Mouse (Mus musculus): ENCODE measurements around the gene Eda.

Gene Eda

GRCm38 (mm10) chrX:99975250-99975984 lies at the start of gene Eda:
Gene Eda (plus strand): TSS chrX:99975606.
- in situ Hi-C loops (cut with MboI; ENCODE audit: low sequenced_read_pairs), result no loop called here

- in situ Hi-C loops (cut with MboI; ENCODE audit: low sequenced_read_pairs), result no loop called here
Measured at GRCm38 (mm10) chrX:99961002-99961401, 14.4 kb upstream of the Eda start.

- in situ Hi-C loops (cut with MboI; ENCODE audit: low sequenced_read_pairs), result no loop called here
Measured at GRCm38 (mm10) chrX:99970111-99970510, 5.3 kb upstream of the Eda start.

DNA sequence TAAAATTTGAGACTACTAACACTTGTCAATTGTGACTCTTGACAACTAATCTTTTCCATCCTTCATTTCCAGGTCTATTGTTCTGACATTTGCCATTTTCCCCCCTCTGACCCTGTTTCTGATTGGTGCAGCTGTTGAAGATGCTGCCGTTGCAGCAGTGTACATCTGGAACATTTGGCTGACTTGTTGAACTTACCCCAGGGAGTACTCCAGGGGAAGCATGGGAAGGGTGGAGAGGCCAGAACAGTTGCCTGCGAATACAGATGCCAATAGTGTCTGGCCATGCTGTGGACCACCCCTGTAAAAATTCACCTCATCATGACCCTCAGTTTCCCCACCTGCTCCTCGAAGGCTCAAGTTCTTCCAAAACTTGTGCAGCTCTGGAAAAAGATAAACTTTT lies 1.0 kb upstream of the Eda start:
- in situ Hi-C loops (cut with MboI; ENCODE audit: low sequenced_read_pairs), result no loop called here

- in situ Hi-C loops (cut with MboI; ENCODE audit: low sequenced_read_pairs), result no loop called here
Measured at GRCm38 (mm10) chrX:99974803-99975202, 603 bp upstream of the Eda start.

- in situ Hi-C loops (cut with MboI; ENCODE audit: low sequenced_read_pairs), result no loop called here
Measured at GRCm38 (mm10) chrX:99975985-99976924, 849 bp downstream of the Eda start.

- in situ Hi-C loops (cut with MboI; ENCODE audit: low sequenced_read_pairs), result no loop called here
Measured at GRCm38 (mm10) chrX:99978354-99978753, 2.9 kb downstream of the Eda start.

DNA sequence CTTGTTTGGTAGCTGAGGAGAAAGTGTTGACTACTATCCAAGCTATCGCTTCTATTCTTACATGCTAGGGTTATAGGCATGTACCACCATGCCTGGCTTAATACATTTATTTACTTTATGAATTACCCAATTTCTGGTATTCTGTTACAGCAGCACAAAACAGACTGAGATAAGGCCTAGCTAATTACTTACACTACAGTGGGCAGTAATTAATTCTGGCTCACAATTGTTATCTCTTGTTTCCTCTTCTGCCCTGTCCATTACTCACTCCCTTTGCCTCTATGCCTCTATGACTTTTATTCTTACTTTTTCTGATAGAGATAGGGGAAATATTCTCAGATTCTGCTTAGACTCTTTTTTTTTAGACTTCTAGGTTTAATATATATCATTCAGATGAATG lies 18.0 kb downstream of the Eda start:
- in situ Hi-C loops (cut with MboI; ENCODE audit: low sequenced_read_pairs), result no loop called here

GRCm38 (mm10) chrX:99999342-99999741 lies 23.9 kb downstream of the Eda start:
- in situ Hi-C loops (cut with MboI; ENCODE audit: low sequenced_read_pairs), result no loop called here

DNA sequence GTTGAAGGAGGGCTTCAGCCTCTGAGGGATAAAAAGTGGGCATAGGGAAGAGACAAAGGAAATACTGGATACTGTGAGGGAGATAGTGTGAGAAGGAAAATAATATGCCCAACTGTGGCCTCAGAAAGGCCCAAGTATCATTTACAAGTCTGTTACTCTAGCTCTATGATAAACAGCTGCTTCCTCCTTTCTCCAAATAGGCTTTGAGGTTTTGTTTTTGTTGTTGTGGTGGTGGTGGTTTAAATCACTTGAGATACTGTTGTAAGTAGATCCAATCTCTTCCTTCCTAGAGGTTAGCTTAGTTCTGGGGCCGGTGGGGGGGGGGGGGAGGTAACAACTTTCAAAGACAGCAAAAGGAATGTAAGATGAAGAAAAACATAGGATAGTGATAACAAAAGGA lies 143.0 kb downstream of the Eda start:
- in situ Hi-C loops (cut with MboI; ENCODE audit: low sequenced_read_pairs), result no loop called here

DNA sequence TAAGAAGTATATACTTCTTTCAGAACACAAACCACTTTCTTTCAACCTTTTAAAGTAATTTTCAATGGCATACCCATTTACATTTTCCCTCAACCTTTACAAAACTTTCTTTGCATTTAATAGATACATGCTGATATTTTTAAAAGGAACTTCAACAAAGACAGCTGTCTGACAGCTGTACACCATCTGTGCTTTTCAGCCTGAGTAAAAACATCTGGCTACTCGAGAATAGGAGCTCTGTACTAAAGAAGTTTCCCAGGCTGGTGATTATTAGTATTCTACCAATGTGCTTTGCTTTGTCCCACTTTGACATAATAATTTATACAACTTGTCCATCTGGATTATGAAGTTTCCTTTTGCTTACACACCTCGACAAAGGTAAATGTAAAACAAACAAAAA lies 219.9 kb downstream of the Eda start:
- in situ Hi-C loops (cut with MboI; ENCODE audit: low sequenced_read_pairs), result no loop called here

DNA sequence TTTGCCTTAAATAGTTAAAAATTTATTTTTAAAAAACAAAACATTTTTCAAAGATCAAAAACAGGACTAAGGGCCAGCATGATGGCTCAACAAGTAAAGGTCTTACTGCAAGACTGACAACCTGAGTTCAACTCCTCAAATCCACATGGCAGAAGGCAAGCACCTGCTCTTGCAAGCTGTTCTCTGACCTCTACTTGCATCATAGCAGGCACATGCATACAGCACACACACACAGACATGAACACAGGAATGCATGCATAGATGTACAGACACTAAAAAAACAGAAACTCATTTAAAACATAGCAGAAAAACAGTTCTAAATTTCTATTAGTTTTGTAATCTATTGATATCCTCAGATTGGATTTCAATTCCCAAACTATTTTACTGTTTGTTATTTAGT lies 338.2 kb downstream of the Eda start:
- in situ Hi-C loops (cut with MboI; ENCODE audit: low sequenced_read_pairs), result no loop called here

GRCm38 (mm10) chrX:100314172-100314902 lies 338.9 kb downstream of the Eda start:
- in situ Hi-C loops (cut with MboI; ENCODE audit: low sequenced_read_pairs), result no loop called here

- in situ Hi-C loops (cut with MboI; ENCODE audit: low sequenced_read_pairs), result no loop called here
Measured at GRCm38 (mm10) chrX:100340687-100341086, 365.3 kb downstream of the Eda start.

GRCm38 (mm10) chrX:100344433-100344832 lies 369.0 kb downstream of the Eda start:
- in situ Hi-C loops (cut with MboI; ENCODE audit: low sequenced_read_pairs), result no loop called here

DNA sequence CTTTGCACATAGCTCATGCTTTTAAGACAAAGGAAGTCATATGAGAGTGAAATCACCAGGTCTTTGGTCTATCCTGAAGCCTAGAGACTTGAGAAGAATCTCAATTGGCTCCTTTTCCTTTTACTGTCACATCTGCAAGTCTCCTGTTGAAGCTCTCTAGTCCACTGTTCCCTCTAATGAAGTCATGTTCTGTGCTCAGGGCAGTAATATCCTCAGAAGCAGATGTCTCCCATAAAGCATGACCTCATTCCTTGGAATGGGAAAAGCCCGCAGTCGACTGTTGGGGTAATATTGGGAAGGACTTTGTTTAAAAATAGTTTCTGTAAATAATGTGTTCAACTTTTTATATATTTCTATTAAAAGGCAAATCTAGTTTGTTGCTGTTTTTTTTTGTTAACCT lies 381.6 kb downstream of the Eda start:
- in situ Hi-C loops (cut with MboI; ENCODE audit: low sequenced_read_pairs), result no loop called here

GRCm38 (mm10) chrX:100389887-100390286 lies 414.5 kb downstream of the Eda start:
- in situ Hi-C loops (cut with MboI; ENCODE audit: low sequenced_read_pairs), result no loop called here

- in situ Hi-C loops (cut with MboI; ENCODE audit: low sequenced_read_pairs), result no loop called here
Measured at GRCm38 (mm10) chrX:100392304-100392703, 416.9 kb downstream of the Eda start.

GRCm38 (mm10) chrX:100394223-100394861 lies 418.9 kb downstream of the Eda start:
- in situ Hi-C loops (cut with MboI; ENCODE audit: low sequenced_read_pairs), result no loop called here

DNA sequence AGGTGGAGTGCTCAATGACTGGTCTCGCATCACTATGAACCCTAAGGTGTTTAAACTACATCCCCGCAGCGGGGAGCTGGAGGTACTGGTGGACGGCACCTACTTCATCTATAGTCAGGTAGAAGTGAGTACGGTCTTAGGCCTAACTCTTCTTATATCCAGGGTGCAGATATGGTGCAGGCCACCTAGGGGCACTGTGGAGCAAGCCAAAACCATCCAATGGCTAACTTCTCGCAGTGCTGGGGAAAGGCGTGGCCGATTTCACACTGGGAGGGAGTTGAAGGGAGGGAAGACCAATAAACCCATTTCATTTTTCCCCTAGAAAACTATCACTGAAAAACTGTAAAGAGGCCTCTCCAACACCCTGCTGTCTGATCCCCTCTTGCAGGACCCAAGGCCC lies 419.6 kb downstream of the Eda start:
- in situ Hi-C loops (cut with MboI; ENCODE audit: low sequenced_read_pairs), result no loop called here

DNA sequence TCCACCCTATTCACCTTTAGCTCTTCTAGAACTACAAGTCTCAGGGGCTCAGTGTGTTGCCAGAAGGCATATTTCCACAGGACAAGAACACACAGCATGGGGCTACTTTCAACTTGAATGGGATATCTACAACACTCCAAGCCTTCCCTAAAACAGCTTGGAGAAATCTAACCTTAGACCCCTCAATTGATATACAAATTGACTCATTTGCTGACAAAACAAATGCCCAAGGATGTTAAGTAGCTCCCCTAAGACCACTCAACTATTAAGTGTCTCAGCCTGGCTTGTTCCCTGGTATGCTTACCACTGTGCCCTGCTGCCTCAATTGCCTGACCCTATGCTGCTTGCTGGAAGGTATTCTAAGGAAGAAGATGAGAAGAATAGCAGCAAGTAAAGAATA lies 425.5 kb downstream of the Eda start:
- in situ Hi-C loops (cut with MboI; ENCODE audit: low sequenced_read_pairs), result no loop called here
